Mouse (Mus musculus) erythroblast, embryonic 14.5 days (primary cell): Measurements from ENCODE around the gene Rbm48.

Source experiments
- GATA1 ChIP-seq: IDR thresholded peaks from 2 replicates; pipeline ENCODE4 v1.6.1; 2012; ENCODE audit warnings: low read length, inconsistent platforms, mixed read lengths
- TAL1 ChIP-seq: IDR thresholded peaks from 3 replicates; pipeline ENCODE4 v1.6.1; 2012; ENCODE audit warnings: low read length, inconsistent platforms, mixed read lengths

- TF ChIP-seq TAL1 = no peak
- TF ChIP-seq GATA1 = no peak
Measured at GRCm38 (mm10) chr5:3600790-3601189, 4.4 kb upstream of the Rbm48 start.
